ENCODE assay signal across 13 mouse cellular contexts in the genomic region with DNA sequence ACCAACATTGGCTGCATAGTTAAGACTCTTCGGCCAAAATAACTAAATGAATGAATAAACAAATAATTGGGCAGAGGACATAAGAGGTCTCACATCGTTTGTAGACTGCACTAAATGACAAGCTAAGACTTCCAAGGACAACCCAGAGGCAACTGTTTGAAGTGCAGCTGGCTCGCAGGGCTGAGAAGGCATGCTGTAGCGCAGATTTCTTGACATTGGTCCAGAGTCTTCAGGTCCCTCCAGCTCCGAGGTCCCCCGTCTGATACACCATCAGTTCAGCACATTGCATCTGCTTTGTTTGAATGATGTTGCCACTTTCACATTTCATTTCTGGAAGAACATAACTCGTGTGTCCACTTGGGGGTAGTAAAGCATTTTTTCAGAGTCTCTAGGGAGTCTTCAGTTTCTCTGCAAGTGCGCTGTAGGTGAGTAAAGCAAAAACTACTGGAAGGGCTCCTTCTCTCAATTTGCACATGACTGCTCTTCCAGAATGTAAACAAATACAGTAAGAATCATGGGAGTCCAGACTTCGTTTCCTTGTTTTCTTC. TPM values are rescaled to one million over a fixed set of nuclear protein-coding genes. Genes with fewer than 3 reads are reported as not detected.
A peak's percentile ranks its signal among the peaks of the same experiment; 100 is the strongest.
DNase-seq lines count a peak whose midpoint lies in the region; ATAC-seq and TF ChIP-seq lines count a peak whose summit lies in the region.
"Had no signal": no experiment of that assay in that cellular context is flagged by ENCODE, and none has a peak within 500 bp of the region (broad histone marks: within the 10 kb centered on the region; RNA-seq: fewer than 3 reads in every experiment).

No protein-coding gene starts in this region.

- no peaks in the 10 kb centered on the region for H3K4me1 ChIP-seq in cerebellum, adult 2 months (ENCODE audit: control insufficient read depth, insufficient read depth, low read length)
- H3K4me1 ChIP-seq in hindbrain, postnatal 0 days (ENCODE audit: insufficient read depth, low read length), result no peaks in the 10 kb centered on the region
- H3K4me1 ChIP-seq in hindbrain, embryonic 13.5 days (replicated peaks), result no peaks in the 10 kb centered on the region
- no peaks in the 10 kb centered on the region for H3K4me1 ChIP-seq in lung, embryonic 14.5 days (ENCODE audit: insufficient read depth)
- no peaks in the 10 kb centered on the region for H3K4me1 ChIP-seq in lung, adult 2 months (ENCODE audit: control insufficient read depth, insufficient read depth, low read length)

- no peaks in the 10 kb centered on the region for H3K36me3 ChIP-seq in hindbrain, postnatal 0 days (ENCODE audit: insufficient read depth, low read length)
- no peaks in the 10 kb centered on the region for H3K36me3 ChIP-seq in hindbrain, embryonic 13.5 days
- no peaks in the 10 kb centered on the region for H3K36me3 ChIP-seq in lung, embryonic 14.5 days (ENCODE audit: insufficient read depth)

- H3K27ac ChIP-seq in cerebellum, adult 2 months (ENCODE audit: insufficient read depth, low read length), result no peak overlapping the region
- no peak overlapping the region for H3K27ac ChIP-seq in hindbrain, postnatal 0 days
- no peak overlapping the region for H3K27ac ChIP-seq in hindbrain, embryonic 13.5 days
- H3K27ac ChIP-seq in lung, embryonic 14.5 days (ENCODE audit: low read depth), result no peak overlapping the region
- H3K27ac ChIP-seq: heart, adult 2 months; macrophage had no signal

- H3K4me3 ChIP-seq in cerebellum, adult 2 months (replicated peaks; ENCODE audit: insufficient read depth, low read depth, low read length), result no peak overlapping the region
- H3K4me3 ChIP-seq in hindbrain, postnatal 0 days (ENCODE audit: low read length), result no peak overlapping the region
- H3K4me3 ChIP-seq in hindbrain, embryonic 13.5 days, result no peak overlapping the region
- no peak overlapping the region for H3K4me3 ChIP-seq in lung, embryonic 14.5 days (ENCODE audit: low read depth, low read length)
- no peak overlapping the region for H3K4me3 ChIP-seq in lung, adult 2 months (replicated peaks; ENCODE audit: extremely low read depth, low read depth, low read length)
- H3K4me3 ChIP-seq: heart, adult 2 months had no signal

- no peaks in the 10 kb centered on the region for H3K9me3 ChIP-seq in hindbrain, postnatal 0 days (ENCODE audit: low read length)
- no peaks in the 10 kb centered on the region for H3K9me3 ChIP-seq in hindbrain, embryonic 13.5 days
- no peaks in the 10 kb centered on the region for H3K9me3 ChIP-seq in lung, embryonic 14.5 days (ENCODE audit: low read depth, low read length)

- DNase-seq in cerebellum, adult 2 months, result no peak
- no peak for DNase-seq in cerebellum, adult 18-20 months
- DNase-seq in hindbrain, postnatal 0 days (ENCODE audit: low spot score), result peak; percentile 66
- peak; percentile 87 for DNase-seq in lung, embryonic 14.5 days
- DNase-seq in lung, adult 2 months, result no peak
- peak; percentile 26 to 30 for DNase-seq in left cerebral cortex, postnatal 14 days (ENCODE audit: low spot score in 2 of 2)
- DNase-seq in adrenal gland, postnatal 14 days, result no peak
- DNase-seq: heart, adult 2 months; heart, postnatal 36 days; kidney, adult 9 months had no signal

- no peak overlapping the region for H3K9ac ChIP-seq in hindbrain, postnatal 0 days (replicated peaks; ENCODE audit: low read length)
- H3K9ac ChIP-seq in hindbrain, embryonic 13.5 days, result no peak overlapping the region
- no peak overlapping the region for H3K9ac ChIP-seq in lung, embryonic 14.5 days

- TF ChIP-seq CTCF in cerebellum, adult 2 months (IDR thresholded peaks at IDR 0.05; ENCODE audit: borderline replicate concordance, insufficient read depth, low read depth, low read length), result peak; percentile 6; the same call in 1 of the 2 replicates
- TF ChIP-seq CTCF in hindbrain, postnatal 0 days (IDR thresholded peaks at IDR 0.05; ENCODE audit: low read depth), result peak; percentile 47
- TF ChIP-seq CTCF in lung, embryonic 14.5 days (IDR thresholded peaks at IDR 0.05; ENCODE audit: low read depth), result no peak; the same call in none of the 2 replicates
- no peak for TF ChIP-seq CTCF in lung, adult 2 months (IDR thresholded peaks at IDR 0.05; ENCODE audit: insufficient read depth, low read length)

- ATAC-seq in hindbrain, postnatal 0 days, result no peak
- ATAC-seq in hindbrain, embryonic 13.5 days (ENCODE audit: low FRiP score), result no peak
- ATAC-seq in lung, embryonic 14.5 days (ENCODE audit: insufficient read depth), result peak; percentile 87

- WGBS in cerebellum, adult 2 months, result 20% methylated on average over 9 of the region's 9 CpGs
- WGBS in hindbrain, postnatal 0 days, result 42% methylated on average over 9 of the region's 9 CpGs
- 61% methylated on average over 9 of the region's 9 CpGs for WGBS in hindbrain, embryonic 13.5 days
- 23% methylated on average over 9 of the region's 9 CpGs for WGBS in lung, embryonic 14.5 days
- WGBS in lung, adult 2 months, result 33% methylated on average over 9 of the region's 9 CpGs

- no peak for TF ChIP-seq POLR2A in cerebellum, adult 2 months (IDR thresholded peaks at IDR 0.05; ENCODE audit: borderline replicate concordance, insufficient read depth, low read length)
- TF ChIP-seq POLR2A in lung, adult 2 months (IDR thresholded peaks at IDR 0.05; ENCODE audit: borderline replicate concordance, extremely low read depth, low read depth, low read length), result no peak

- intact Hi-C loops in left cerebral cortex, postnatal 14 days (cut with DNase I), result loop anchor here (1.0 kb wide), 1 partner anchor 95 kb away; no protein-coding TSS in a partner anchor

- no peak overlapping the region for H3K4me2 ChIP-seq in hindbrain, postnatal 0 days (ENCODE audit: low read depth, low read length)
- H3K4me2 ChIP-seq in hindbrain, embryonic 13.5 days, result no peak overlapping the region
- no peak overlapping the region for H3K4me2 ChIP-seq in lung, embryonic 14.5 days

- H3K27me3 ChIP-seq in cerebellum, adult 2 months (ENCODE audit: control insufficient read depth, insufficient read depth, low read length), result no peaks in the 10 kb centered on the region
- no peaks in the 10 kb centered on the region for H3K27me3 ChIP-seq in hindbrain, postnatal 0 days (ENCODE audit: insufficient read depth, low read length)
- no peaks in the 10 kb centered on the region for H3K27me3 ChIP-seq in hindbrain, embryonic 13.5 days
- H3K27me3 ChIP-seq in lung, embryonic 14.5 days (ENCODE audit: insufficient read depth, low read length), result no peaks in the 10 kb centered on the region

RNA-seq across cellular contexts. Expression of a gene that starts 27.2 kb away (rescaled TPM):
- polyA plus RNA-seq in cerebellum, adult 2 months (2012; rRNA removed), result 0.11 and 0.19 TPM in 2 replicates
- 0.25 and 0.47 TPM in 2 replicates for total RNA-seq in hindbrain, postnatal 0 days (2014; rRNA removed)
- 0.37 and 0.44 TPM in 2 replicates for polyA plus RNA-seq in hindbrain, postnatal 0 days (2015; fragmentation: Nextera tagmentation; extraction: Ambion mirVana)
- polyA plus RNA-seq in hindbrain, embryonic 13.5 days (2015; fragmentation: Nextera tagmentation; extraction: Ambion mirVana), result 0.23 and 0.26 TPM in 2 replicates
- polyA plus RNA-seq in lung, embryonic 14.5 days (2014; fragmentation: Nextera tagmentation; extraction: Ambion mirVana), result not detected in 2 replicates
- not detected in 2 replicates for polyA plus RNA-seq in lung, adult 2 months (2012; rRNA removed)
- under 1 TPM in 1 of 2 experiments, not detected in 1; 0.23 TPM for total RNA-seq in left cerebral cortex, postnatal 14 days (2021)
- not detected in 2 replicates for total RNA-seq in adrenal gland, postnatal 14 days (2021)
- total RNA-seq: heart, adult 2 months; heart, postnatal 36 days had no signal
- polyA plus RNA-seq: heart, adult 2 months; limb, embryonic 11.5 days; macrophage had no signal

Comparison
In these comparisons a context has a peak if more than half of its experiments do, and no peak if none do; other contexts are left out.
1. DNase-seq: peak in hindbrain, postnatal 0 days (single experiment), lung, embryonic 14.5 days (single experiment) and left cerebral cortex, postnatal 14 days (2 of 2); none in cerebellum, adult 2 months (0 of 2), cerebellum, adult 18-20 months (0 of 2), lung, adult 2 months (single experiment) and adrenal gland, postnatal 14 days (single experiment).
2. CTCF ChIP-seq: peak in cerebellum, adult 2 months (single experiment) and hindbrain, postnatal 0 days (single experiment); none in lung, embryonic 14.5 days (single experiment) and lung, adult 2 months (single experiment).